Mouse (Mus musculus) retina, adult 2 months (tissue): ENCODE measurements at regions not wholly inside any gene's neighbourhood (a gene's known extent, or its start where the extent isn't known, plus 50 kb on each side); places are given as distances from the start of the nearest gene placed in this dataset.

Experiments
- DNase-seq: peaks from one replicate; pipeline ENCODE4 v3.0.0-alpha.2; 2012; ENCODE audit warnings: low read depth, low spot score

DNA sequence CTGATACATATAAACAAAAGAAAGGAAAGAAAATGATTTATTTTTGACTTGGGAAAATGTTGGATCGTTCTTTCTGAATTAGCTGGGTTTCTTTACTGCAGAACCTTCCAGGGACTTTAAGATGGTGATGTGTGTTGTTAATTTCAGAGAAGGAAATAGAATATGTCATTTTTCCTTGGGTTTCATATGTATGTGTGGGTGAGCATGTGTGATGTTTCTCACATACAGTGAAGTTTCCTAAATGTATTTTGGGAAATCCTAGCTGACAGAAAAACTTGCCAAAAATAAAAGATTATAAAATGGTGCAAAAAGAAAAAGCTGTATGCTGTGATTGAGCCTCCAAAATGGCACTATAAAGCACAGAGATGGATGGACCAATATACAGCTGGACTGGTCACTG is 319.2 kb downstream of the Lmx1a start:
- no peak for DNase-seq

GRCm38 (mm10) chr1:168010416-168010815 is 321.4 kb downstream of the Lmx1a start:
- DNase-seq, result no peak

GRCm38 (mm10) chr1:168012069-168012468 is 323.0 kb downstream of the Lmx1a start:
- no peak for DNase-seq

DNA sequence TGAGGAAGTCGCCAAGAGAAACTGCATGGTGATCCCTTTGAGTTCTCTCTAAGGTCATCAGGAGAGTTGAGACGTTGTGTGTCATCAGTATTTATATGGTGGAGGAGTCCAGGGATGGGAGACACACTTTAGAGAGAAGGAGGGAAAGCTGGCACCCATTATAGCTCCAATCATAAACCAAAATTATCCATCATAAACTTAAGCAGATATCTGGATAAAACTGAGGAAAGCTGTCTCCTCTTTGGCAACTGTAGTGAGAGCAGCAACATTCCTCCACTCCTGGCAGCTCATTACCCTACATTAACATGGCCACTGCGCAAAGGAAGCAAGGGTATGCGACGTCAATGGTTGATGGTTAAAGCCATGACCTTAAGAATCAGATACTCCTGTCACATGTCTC is 323.6 kb downstream of the Lmx1a start:
- DNase-seq, result no peak

GRCm38 (mm10) chr1:168016375-168016890 is 327.4 kb downstream of the Lmx1a start:
- no peak for DNase-seq

DNA sequence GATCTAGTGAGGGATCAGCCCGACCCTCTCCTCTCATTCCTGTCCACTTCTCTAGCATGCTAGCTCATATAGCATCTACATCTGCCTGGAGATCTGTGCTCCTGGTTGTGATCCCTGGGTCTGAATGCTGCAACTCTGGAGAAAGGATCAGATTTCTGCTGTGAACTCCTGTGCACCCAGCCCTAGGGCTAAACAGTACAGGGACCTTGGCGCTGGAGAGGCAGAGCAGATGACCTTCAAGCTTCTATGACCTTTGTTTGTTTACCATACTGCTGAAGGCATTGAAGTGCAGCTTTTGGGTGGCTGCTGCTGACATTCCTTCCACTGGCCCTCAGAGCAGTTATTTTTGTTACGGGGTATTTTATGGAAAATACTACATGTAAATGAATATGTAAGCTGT is 337.4 kb downstream of the Lmx1a start:
- no peak for DNase-seq

GRCm38 (mm10) chr1:168044765-168045164 is 355.7 kb downstream of the Lmx1a start:
- no peak for DNase-seq

- no peak for DNase-seq
Observed at GRCm38 (mm10) chr1:168046347-168046746, 357.3 kb downstream of the Lmx1a start.

DNA sequence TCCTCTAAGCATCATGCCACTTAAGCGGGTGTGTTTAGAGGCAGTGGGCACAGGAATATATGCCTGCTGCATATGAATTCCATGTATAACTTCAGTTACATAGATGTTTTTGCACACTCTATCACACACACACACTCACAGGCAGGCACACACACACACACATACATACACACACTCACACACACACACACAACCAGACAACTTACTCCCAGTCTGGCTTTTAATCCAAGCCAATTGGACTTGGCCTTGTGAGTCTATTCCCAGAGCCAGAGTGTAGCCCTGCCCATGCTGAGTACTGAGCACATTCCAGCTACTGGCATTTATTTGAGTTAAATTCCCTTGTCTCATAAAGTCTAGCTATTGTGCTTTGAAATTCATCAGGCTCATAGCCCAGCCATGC is 357.7 kb downstream of the Lmx1a start:
- DNase-seq, result no peak

DNA sequence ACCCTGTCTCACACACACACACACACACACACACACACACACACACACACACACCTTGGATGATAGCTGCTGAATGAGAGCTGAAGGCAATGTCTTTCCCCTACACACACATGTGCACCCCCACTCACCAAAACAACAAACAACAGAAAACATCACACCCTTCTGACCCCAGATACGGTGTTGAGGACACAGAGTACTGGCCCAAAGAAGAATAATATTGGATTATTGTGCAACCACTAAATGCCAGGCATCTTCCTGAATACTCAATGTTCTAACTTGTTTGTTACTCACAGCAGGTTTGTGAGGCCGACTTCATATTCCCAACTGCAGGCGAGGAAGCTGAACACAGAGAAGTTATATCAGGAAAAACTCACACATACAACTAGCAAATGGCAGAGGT is 360.9 kb downstream of the Lmx1a start:
- no peak for DNase-seq

- DNase-seq, result no peak
Observed at GRCm38 (mm10) chr1:168056479-168056878, 367.4 kb downstream of the Lmx1a start.

DNA sequence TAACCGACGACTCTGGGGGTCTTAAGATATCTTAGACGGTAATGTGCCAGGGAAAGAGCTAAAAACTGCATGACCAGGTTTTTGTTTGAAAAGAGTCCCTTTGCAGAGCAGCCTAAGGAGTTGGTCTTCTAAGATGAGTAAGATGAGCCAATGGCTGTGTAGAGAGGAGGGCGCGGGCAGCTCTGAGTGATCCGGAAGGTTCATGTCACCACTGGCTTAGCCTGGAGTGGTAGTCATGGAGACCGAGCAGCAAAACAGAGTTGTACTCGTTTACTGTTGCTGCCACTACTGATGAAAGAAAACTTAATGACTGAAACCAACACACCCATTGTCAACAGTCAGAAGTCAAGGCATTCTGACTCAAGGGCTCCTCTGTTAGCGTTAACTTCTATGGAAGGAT is 368.4 kb downstream of the Lmx1a start:
- no peak for DNase-seq

- no peak for DNase-seq
Observed at GRCm38 (mm10) chr1:168058769-168059168, 369.7 kb downstream of the Lmx1a start.

DNA sequence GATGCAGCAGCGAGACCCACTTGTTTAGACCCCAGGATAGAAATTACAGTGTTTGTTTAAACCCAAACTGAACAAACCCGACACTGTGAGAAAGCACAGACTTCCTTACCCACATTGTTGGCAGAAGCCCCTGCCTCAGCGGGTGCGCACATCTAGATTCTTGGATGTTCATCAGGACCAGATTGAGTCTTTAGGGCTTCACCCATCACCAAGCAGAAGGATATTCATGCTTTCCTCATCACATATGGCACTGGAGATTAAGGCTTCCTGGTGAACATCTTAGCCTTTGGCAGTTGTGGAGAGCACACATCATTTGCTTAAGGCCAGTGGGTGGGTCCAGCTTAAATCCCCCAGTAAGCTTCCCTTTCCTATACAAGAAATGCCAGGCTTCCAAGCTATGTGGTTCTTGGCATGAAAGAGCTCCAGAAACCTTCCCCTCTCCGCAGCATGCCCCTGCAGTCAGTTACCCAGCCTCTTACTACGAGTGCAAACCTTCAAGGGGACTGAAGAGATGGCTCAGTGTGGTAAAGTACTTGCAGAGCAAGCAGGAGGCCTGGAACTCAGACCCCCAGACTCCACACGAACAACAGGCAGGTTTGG is 367.9 kb downstream of the Pbx1 start:
- no peak for DNase-seq

GRCm38 (mm10) chr1:168065598-168066041 is 366.4 kb downstream of the Pbx1 start:
- DNase-seq, result no peak

GRCm38 (mm10) chr1:168066810-168067209 is 365.3 kb downstream of the Pbx1 start:
- DNase-seq, result no peak

DNA sequence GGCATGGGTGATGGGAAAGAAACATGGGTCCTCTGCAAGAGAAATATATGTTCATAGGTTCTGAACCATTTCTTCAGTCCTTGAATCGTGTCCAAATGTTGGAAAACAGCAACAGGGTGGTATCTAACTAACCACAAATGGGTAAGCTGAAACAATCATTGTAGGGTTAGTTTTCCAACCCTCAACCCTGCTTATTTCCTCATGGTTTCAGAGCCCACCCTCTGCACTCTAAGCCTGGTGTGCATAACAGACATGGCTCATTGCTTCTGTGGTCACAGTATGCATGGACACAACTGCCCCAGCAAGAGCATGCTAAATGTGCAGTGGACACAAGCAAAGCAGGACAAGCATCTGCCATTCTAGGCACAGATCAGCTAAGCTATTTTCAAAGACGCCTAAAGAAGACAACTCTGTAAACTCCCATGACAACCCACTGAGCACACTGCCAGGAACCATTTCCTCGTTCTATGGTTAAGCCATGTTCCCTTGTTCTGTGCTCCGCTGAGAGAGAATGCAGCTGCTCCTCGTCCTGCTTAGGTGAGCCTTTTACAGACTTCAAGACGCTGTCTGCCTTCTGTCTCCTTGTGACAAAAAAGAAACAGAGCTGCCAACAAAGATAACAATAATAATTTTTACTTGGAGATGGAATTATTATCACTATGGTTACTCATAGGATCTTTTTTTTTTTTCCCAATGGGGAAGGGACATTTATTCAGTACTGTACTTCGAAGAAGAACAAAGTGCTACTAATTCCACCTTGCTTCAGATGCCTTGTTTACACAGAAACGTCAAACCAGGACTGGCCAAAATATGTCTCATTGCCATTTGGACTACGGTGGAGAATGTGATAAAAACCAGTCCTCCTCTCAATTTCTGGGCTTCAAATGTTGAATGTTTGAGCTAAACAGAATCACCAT is 363.8 kb downstream of the Pbx1 start:
- DNase-seq, result no peak

DNA sequence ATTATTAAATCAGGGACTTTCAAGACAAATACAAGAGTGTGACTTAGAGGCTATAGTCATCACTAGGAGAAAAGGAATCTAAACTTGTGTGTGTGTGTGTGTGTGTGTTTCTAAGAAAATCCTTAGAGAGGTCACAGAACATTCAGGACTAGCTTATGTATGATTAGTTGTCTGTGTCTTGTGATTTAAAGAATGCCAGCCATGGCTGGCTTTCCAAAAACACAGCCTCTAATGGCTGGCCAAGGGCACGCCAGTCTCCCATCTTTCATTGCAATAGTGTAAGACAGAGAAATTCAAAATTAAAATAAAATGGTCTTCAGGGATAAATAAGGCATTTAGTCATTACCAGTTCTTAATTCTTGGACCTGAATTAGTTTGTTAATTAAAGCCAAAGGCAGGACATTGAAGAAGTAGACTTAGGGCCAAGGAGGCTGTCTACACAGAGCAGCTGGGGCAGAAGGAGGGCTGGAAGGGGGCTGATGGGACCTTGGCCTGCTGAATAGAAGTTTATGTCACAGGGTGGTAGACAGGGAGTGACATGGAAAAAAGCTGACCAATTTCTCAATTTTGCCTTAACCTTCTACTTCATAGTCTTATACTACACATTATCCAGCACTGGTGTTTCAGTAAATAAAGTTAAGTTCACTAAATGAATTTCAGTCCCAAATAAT is 363.0 kb downstream of the Pbx1 start:
- no peak for DNase-seq
